Mouse (Mus musculus): ENCODE measurements around the gene Shb.

DNA sequence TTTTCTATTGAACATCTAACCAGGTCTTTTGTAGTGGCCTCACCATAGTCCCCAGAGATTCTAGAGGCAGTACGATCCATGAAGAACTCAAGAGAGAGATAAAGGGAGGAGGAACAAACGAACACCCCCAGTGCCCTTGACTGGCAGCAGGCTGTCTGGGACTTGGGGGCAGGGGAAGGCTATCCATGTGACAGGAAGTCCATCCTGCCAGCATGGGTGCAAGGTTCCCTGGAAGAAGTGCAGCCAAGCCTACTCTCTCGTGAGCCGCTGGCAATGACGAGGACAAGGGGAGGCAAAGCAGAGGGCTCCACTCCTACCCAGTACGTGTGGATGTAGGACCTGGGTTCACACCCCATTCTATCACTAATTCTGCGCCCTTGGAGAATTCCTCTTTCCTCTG lies 88.6 kb downstream of the Shb start:
- TF ChIP-seq CTCF (IDR thresholded peaks at IDR 0.05; ENCODE audit: low read depth), result no peak
- TF ChIP-seq EP300 (optimal IDR thresholded peaks at IDR 0.05), result no peak

Data from stomach, postnatal 0 days (tissue).